ENCODE assay signal across 11 mouse cellular contexts in genomic region chr7:75587727-75588126, GRCm38 (mm10).
DNase-seq lines count a peak whose midpoint lies in the region; ATAC-seq lines count a peak whose summit lies in the region.
"Had no signal": no experiment of that assay in that cellular context is flagged by ENCODE, and none has a peak within 500 bp of the region (broad histone marks: within the 10 kb centered on the region; RNA-seq: fewer than 3 reads in every experiment).

No protein-coding gene starts in this region.

- 0 out of 2 replicates have a peak overlapping the region, but pooled peaks have one; percentile 3 for H3K4me2 ChIP-seq in heart, embryonic 15.5 days
- H3K4me2 ChIP-seq: forebrain, embryonic 13.5 days had no signal

- no peaks in the 10 kb centered on the region for H3K27me3 ChIP-seq in heart, embryonic 15.5 days
- H3K27me3 ChIP-seq in midbrain, embryonic 10.5 days (ENCODE audit: low read depth, poor library complexity, severe bottlenecking): no peaks in the 10 kb centered on the region
- H3K27me3 ChIP-seq: forebrain, embryonic 13.5 days had no signal

- peak overlapping the region; percentile 7; the same call in 1 of the 2 replicates for H3K27ac ChIP-seq in heart, embryonic 15.5 days
- no peak overlapping the region for H3K27ac ChIP-seq in midbrain, embryonic 10.5 days (replicated peaks)
- H3K27ac ChIP-seq: forebrain, embryonic 13.5 days had no signal

- H3K36me3 ChIP-seq in heart, embryonic 15.5 days: peaks cover 17% of the 10 kb centered on the region; the same call in 1 of the 2 replicates
- peaks cover 31% of the 10 kb centered on the region for H3K36me3 ChIP-seq in midbrain, embryonic 10.5 days

- no peaks in the 10 kb centered on the region for H3K9me3 ChIP-seq in heart, embryonic 15.5 days (replicated peaks)
- H3K9me3 ChIP-seq in midbrain, embryonic 10.5 days (replicated peaks): no peaks in the 10 kb centered on the region
- H3K9me3 ChIP-seq: forebrain, embryonic 13.5 days had no signal

- no peak for ATAC-seq in heart, embryonic 15.5 days (replicated peaks; ENCODE audit: insufficient number of reproducible peaks, insufficient read depth, low FRiP score, low read depth)
- ATAC-seq in hematopoietic stem cell, adult 5-6 weeks (replicated peaks in 1 of 2; ENCODE audit: insufficient read depth in 1 of 2, low FRiP score in 2 of 2, low TSS enrichment in 1 of 2, low read depth in 1 of 2, poor library complexity in 2 of 2, severe bottlenecking in 2 of 2): peak; percentile 44 to 53; a peak in 3 of 4 replicates
- peak; percentile 48; the same call in 1 of the 2 replicates for ATAC-seq in megakaryocyte-erythroid progenitor cell, adult 5-6 weeks (replicated peaks; ENCODE audit: low FRiP score, low TSS enrichment, poor library complexity, severe bottlenecking)
- ATAC-seq: forebrain, embryonic 13.5 days had no signal

- intact Hi-C loops in heart, postnatal 10 days (cut with DNase I): loop anchor here (2.0 kb wide), 1 partner anchor 17 kb away; no protein-coding TSS in a partner anchor

- no peak overlapping the region for H3K4me3 ChIP-seq in heart, embryonic 15.5 days
- no peak overlapping the region for H3K4me3 ChIP-seq in midbrain, embryonic 10.5 days
- H3K4me3 ChIP-seq: forebrain, embryonic 13.5 days; myocyte had no signal

- H3K9ac ChIP-seq in heart, embryonic 15.5 days: no peak overlapping the region
- H3K9ac ChIP-seq: forebrain, embryonic 13.5 days had no signal

- DNase-seq in heart, postnatal 10 days: no peak
- DNase-seq in R1 (ENCODE audit: low read depth, low spot score) (peak; percentile 12), adipocyte (ENCODE audit: low spot score) (no peak)
- no peak for DNase-seq in midbrain, embryonic 10.5 days (ENCODE audit: low spot score)
- no peak for DNase-seq in layer of hippocampus, postnatal 36 days
- DNase-seq: cerebellum, adult 8-10 months had no signal

- peaks cover 40% of the 10 kb centered on the region for H3K4me1 ChIP-seq in heart, embryonic 15.5 days (replicated peaks)
- H3K4me1 ChIP-seq in midbrain, embryonic 10.5 days: no peaks in the 10 kb centered on the region
- H3K4me1 ChIP-seq: forebrain, embryonic 13.5 days had no signal

- 74% methylated on average over 5 of the region's 5 CpGs for WGBS in heart, embryonic 15.5 days
- WGBS in midbrain, embryonic 10.5 days: 94% methylated on average over 5 of the region's 5 CpGs
